Mouse (Mus musculus) hindbrain, postnatal 0 days (tissue): Measurements from ENCODE around the gene Frrs1. TPM values are rescaled to one million over a fixed set of nuclear protein-coding genes. Genes with fewer than 3 reads are reported as not detected.

ENCODE experiments used
- ATAC-seq: fragments of 200-750 bp; cut with Nextera tagmentation; 2 replicates; pipeline ENCODE4 v1.8.0; 2017; ENCODE audit warnings: mild to moderate bottlenecking, moderate TSS enrichment, moderate library complexity
- DNase-seq: peaks from one replicate; pipeline ENCODE4 v3.0.0-alpha.2; 2015; ENCODE audit warnings: low spot score
- H3K27ac ChIP-seq: fragments of 300-500 bp; sonication (generic); 2 replicates; pipeline ENCODE4 v1.5.1; 2014; ENCODE audit warnings: mild to moderate bottlenecking
- H3K27me3 ChIP-seq: fragments of 300-500 bp; sonication (generic); 2 replicates; pipeline ENCODE4 v1.6.1; 2014; ENCODE audit warnings: low read length, mixed read lengths; ENCODE audit not compliant: insufficient read depth
- H3K36me3 ChIP-seq: fragments of 300-500 bp; sonication (generic); 2 replicates; pipeline ENCODE4 v1.6.1; 2014; ENCODE audit warnings: low read length, mixed read lengths; ENCODE audit not compliant: insufficient read depth
- H3K4me1 ChIP-seq: fragments of 300-500 bp; sonication (generic); 2 replicates; pipeline ENCODE4 v1.6.1; 2014; ENCODE audit warnings: antibody characterized with exemption, low read length, mixed read lengths; ENCODE audit not compliant: insufficient read depth
- H3K4me2 ChIP-seq: fragments of 300-500 bp; sonication (generic); 2 replicates; pipeline ENCODE4 v1.6.1; 2014; ENCODE audit warnings: low read depth, mild to moderate bottlenecking, low read length, moderate library complexity, mixed read lengths
- H3K4me3 ChIP-seq: fragments of 300-500 bp; sonication (generic); 2 replicates; pipeline ENCODE4 v1.5.1; 2014; ENCODE audit warnings: low read length
- H3K9ac ChIP-seq: fragments of 300-500 bp; sonication (generic); replicated peaks from 2 replicates; pipeline ENCODE4 v1.6.1; 2014; ENCODE audit warnings: mild to moderate bottlenecking, low read length, moderate library complexity, mixed read lengths
- H3K9me3 ChIP-seq: fragments of 300-500 bp; sonication (generic); 2 replicates; pipeline ENCODE4 v1.6.1; 2016; ENCODE audit warnings: low read length, mixed read lengths
- CTCF ChIP-seq: IDR thresholded peaks from 2 replicates; pipeline ENCODE4 v1.5.1; 2016; ENCODE audit warnings: antibody characterized with exemption, control low read depth, low read depth
- WGBS: fragments of 180-500 bp; shearing (Covaris S2); extraction: QIAGEN DNeasy Blood & Tissue Kit; methylation state at CpG from one replicate; pipeline ENCODE4 v1.1.7; 2014; 5-methylcytosine and 5-hydroxymethylcytosine counted together
- polyA plus RNA-seq: library from polyadenylated mRNA; unstranded; fragments of >200 nt; fragmentation: Nextera tagmentation; extraction: Ambion mirVana; gene quantifications from 2 replicates; pipeline ENCODE4 v1.2.1, GENCODE M21; 2015
- total RNA-seq: library from RNA; depleted of rRNA; stranded (reverse); fragments of >200 nt; gene quantifications from 2 replicates; pipeline ENCODE4 v1.2.3, GENCODE M21; 2014

Gene Frrs1
- total and polyA plus RNA-seq, 2 experiments from 2014 or later, result 4.1 to 6.0 TPM

DNA sequence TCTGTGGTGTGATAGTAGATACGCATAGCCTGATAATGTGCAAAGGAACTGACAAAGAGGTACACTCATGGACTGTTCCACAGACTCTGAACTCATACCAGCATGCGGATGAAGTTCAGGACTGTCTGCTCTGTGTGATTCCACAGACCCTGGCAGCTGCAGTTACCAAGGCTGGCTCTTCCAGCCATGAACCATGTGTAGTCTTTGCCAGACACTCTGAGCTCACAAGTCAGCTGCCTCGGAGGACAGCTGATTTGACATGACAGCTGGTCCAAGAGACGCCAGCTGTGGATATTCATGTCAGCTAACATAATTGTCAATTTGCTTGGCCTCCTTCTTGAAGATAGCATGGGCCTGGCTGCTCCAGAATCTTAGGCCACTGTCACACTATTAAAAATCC, 69.7 kb downstream of the Frrs1 start:
- H3K4me3 ChIP-seq, result no peak overlapping the region
- H3K27me3 ChIP-seq, result no peaks in the 10 kb centered on the region
- no peak overlapping the region for H3K27ac ChIP-seq
- no peak for TF ChIP-seq CTCF
- DNase-seq, result peak; percentile 70
- no peak overlapping the region for H3K4me2 ChIP-seq
- ATAC-seq, result peak; percentile 95
- H3K36me3 ChIP-seq, result no peaks in the 10 kb centered on the region
- no peak overlapping the region for H3K9ac ChIP-seq
- 61% methylated on average over 4 of the region's 4 CpGs for WGBS
- H3K9me3 ChIP-seq, result no peaks in the 10 kb centered on the region
- no peaks in the 10 kb centered on the region for H3K4me1 ChIP-seq

DNA sequence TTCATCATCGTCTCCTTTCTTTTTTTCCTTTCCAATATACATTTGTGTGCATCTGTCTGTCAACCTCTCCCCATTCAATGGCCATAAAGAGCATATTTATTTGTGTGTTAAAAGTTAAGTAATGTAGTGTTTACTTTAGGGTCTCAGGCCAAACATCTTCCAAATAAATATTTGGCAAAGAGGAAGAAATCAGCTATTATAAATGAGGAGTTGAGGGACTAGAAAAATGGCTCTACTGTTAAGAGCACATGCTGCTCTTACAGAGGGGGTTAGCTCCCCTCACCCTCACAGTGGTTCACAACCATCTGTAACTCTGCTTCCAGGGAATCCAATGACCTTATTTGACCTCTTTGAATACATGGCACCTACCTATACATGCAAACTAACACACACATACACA, 73.9 kb downstream of the Frrs1 start:
- no peaks in the 10 kb centered on the region for H3K4me1 ChIP-seq
- no peak for ATAC-seq
- H3K4me3 ChIP-seq, result no peak overlapping the region
- no peaks in the 10 kb centered on the region for H3K9me3 ChIP-seq
- H3K27me3 ChIP-seq, result no peaks in the 10 kb centered on the region
- no peaks in the 10 kb centered on the region for H3K36me3 ChIP-seq
- no peak overlapping the region for H3K9ac ChIP-seq
- 97% methylated on average over 1 of the region's 1 CpGs for WGBS
- no peak for TF ChIP-seq CTCF
- H3K27ac ChIP-seq, result no peak overlapping the region
- DNase-seq, result no peak
- H3K4me2 ChIP-seq, result no peak overlapping the region

DNA sequence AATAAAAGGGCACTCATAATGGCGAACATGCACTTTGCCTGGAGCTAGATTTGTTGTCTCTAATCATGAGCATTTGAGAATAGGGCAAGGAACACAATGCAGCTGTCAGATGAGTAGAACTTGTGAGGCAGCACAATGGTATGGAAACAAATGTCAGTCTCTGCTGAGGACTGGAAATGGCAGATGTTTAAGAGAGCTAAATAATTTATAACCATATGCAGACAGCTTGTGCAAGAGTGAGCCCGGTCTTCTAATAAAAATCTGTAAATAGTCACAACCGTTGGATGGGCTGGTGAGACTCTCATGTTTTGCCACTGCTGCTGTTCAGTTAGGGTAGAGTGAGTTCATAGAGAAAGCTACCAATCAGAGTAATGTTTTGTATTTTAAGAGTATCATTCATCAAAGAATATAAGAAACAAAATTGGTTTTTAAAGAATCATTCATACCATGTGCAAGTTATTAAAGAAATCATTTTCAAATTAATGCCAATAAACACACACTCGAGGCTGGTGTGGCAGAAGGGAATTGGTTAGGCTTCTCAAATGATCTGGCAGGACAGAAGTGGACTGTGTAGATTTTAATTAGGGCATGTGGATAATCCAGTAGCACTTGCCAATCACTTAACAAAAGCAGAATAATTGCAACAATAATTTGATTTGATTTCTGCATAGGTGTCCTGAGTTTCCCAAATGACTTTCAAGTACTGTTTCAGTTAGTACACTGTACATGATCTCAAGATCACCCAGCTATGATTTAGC, 77.8 kb downstream of the Frrs1 start:
- H3K27me3 ChIP-seq, result no peaks in the 10 kb centered on the region
- no peak overlapping the region for H3K27ac ChIP-seq
- no peaks in the 10 kb centered on the region for H3K4me1 ChIP-seq
- H3K4me2 ChIP-seq, result no peak overlapping the region
- TF ChIP-seq CTCF, result no peak
- no peaks in the 10 kb centered on the region for H3K36me3 ChIP-seq
- no peak overlapping the region for H3K9ac ChIP-seq
- H3K4me3 ChIP-seq, result no peak overlapping the region
- DNase-seq, result no peak
- no peaks in the 10 kb centered on the region for H3K9me3 ChIP-seq
- no peak for ATAC-seq
- WGBS, result 59% methylated on average over 4 of the region's 4 CpGs

DNA sequence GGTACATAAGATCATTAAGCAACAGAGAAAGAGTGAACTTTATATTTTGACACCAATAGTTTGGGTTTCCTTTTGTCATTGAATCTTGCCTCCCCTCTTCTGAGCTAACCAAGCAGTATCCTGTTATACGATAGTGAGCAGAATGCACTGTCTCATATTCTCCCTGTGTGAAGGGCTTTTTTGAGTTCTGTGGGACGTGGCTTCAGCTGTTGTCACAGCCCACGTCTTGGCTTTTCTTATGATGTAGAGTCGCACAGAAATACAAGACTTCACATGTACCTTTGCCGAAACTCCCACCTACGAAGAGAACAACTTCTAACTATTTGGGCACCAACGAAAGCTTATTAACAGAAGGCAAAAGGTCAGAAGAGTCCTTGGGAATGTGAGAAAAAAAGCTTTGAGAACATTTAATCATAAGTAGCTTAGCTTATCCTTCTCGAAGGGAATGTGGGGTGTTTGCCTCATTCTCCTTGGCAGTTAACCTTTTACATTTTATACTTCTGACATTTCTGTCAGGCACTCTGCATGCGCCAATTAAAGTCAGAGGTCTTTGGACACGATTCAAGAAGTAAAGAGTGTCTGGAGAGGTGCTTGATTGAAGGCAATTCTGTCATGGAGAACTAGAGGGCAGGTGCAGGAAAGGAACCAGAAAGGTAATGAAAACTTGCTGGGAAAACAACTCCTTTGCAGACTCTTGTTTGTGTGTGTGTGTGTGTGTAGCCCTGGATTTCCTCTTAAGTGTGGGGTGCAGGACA, 81.7 kb downstream of the Frrs1 start:
- 70% methylated on average over 10 of the region's 10 CpGs for WGBS

DNA sequence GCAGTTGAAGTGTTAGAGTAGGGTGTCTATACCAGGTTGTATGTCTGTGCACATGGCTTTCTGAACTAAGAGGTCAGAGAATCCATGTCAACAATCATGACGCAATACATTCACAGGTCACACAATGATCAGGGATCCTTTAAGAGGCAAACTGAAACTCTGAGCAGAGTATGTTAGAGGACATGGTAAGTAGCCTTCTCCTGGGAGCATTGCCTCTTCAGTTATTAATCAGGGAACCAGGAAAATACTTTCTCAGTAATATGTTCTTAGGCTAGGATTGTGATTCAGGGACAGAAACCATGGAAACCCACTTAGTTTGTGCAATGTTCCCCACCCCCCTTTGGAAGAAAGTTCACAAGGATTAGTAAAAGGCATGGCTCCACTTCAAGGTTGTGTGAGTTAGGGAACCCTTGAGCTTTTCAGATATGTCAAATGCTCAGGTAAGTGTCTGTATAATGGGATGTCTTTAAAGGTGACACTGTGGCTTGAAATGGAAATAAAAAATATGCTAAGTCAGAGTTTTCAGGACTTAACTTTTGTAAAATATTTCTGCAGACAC, 82.4 kb downstream of the Frrs1 start:
- no peaks in the 10 kb centered on the region for H3K27me3 ChIP-seq
- 84% methylated on average over 1 of the region's 1 CpGs for WGBS

More for the DNA sequence above, 81.7 kb downstream of the Frrs1 start:
- H3K4me3 ChIP-seq, result no peak overlapping the region
- no peaks in the 10 kb centered on the region for H3K36me3 ChIP-seq
- no peak for DNase-seq
- no peaks in the 10 kb centered on the region for H3K9me3 ChIP-seq
- no peak overlapping the region for H3K27ac ChIP-seq
- H3K4me2 ChIP-seq, result no peak overlapping the region
- no peaks in the 10 kb centered on the region for H3K27me3 ChIP-seq
- TF ChIP-seq CTCF, result no peak
- no peak for ATAC-seq
- H3K4me1 ChIP-seq, result no peaks in the 10 kb centered on the region
- no peak overlapping the region for H3K9ac ChIP-seq

DNA sequence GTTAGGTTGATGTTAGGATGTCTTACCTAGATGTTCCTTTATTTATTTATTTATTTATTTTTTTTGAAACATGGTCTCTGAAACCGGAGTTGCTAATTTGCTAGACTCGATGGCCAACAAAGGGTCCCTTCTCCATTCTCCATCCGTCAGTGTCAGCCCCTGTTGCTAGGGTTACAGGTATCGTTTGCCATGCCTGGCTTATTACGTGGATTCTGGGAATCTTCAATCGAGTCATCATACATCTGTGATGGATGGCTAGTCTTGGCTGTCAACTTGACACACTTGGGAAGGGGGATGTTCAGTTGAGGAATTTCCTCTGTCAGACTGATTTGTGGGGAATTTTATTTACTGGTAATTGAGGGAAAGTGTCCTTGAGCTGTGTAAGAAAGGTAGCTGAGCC, 83.5 kb downstream of the Frrs1 start:
- no peak for ATAC-seq
- no peaks in the 10 kb centered on the region for H3K27me3 ChIP-seq
- 36% methylated on average over 6 of the region's 6 CpGs for WGBS

More for the DNA sequence above, 82.4 kb downstream of the Frrs1 start:
- Histone ChIP-seq H3K9ac (no peak overlapping the region), H3K36me3 (no peaks in the 10 kb centered on the region), H3K4me1 (no peaks in the 10 kb centered on the region), H3K9me3 (no peaks in the 10 kb centered on the region), H3K27ac (no peak overlapping the region), H3K4me3 (no peak overlapping the region), H3K4me2 (no peak overlapping the region)
- ATAC-seq (no peak), DNase-seq (no peak)
- TF ChIP-seq CTCF, result no peak

More for the DNA sequence above, 83.5 kb downstream of the Frrs1 start:
- Histone ChIP-seq H3K9me3 (no peaks in the 10 kb centered on the region), H3K36me3 (no peaks in the 10 kb centered on the region), H3K9ac (no peak overlapping the region), H3K4me1 (no peaks in the 10 kb centered on the region), H3K4me3 (no peak overlapping the region), H3K27ac (no peak overlapping the region), H3K4me2 (no peak overlapping the region)
- no peak for TF ChIP-seq CTCF
- no peak for DNase-seq
